Mouse (Mus musculus) spleen, adult 2 months (tissue): Measurements from ENCODE around the gene Celsr2.

ENCODE experiments used
- CTCF ChIP-seq: fragments of 200-500 bp; IDR thresholded peaks from 2 replicates; pipeline ENCODE4 v1.5.1; 2011; ENCODE audit warnings: mild to moderate bottlenecking, inconsistent platforms; ENCODE audit not compliant: insufficient read depth, insufficient read length, insufficient replicate concordance; ENCODE audit errors: extremely low read depth
- POLR2A ChIP-seq: fragments of 200-500 bp; IDR thresholded peaks from 2 replicates; pipeline ENCODE4 v1.6.1; 2011; ENCODE audit warnings: low read depth, low read length, inconsistent platforms

- TF ChIP-seq CTCF (no peak), POLR2A (no peak)
These were observed 43.1 kb downstream of the Celsr2 start for GRCm38 (mm10) chr3:108372274-108372673.
